9 mouse cellular contexts compared by ENCODE assay signal in genomic region chr11:65126566-65126965, GRCm38 (mm10). TPM values are rescaled to one million over a fixed set of nuclear protein-coding genes. Genes with fewer than 3 reads are reported as not detected.
DNase-seq lines count a peak whose midpoint lies in the region; ATAC-seq and TF ChIP-seq lines count a peak whose summit lies in the region.
"Had no signal": no experiment of that assay in that cellular context is flagged by ENCODE, and none has a peak within 500 bp of the region (broad histone marks: within the 10 kb centered on the region; RNA-seq: fewer than 3 reads in every experiment).

No protein-coding gene starts in this region.

- no peak overlapping the region for H3K4me3 ChIP-seq in gastrocnemius, adult 2 months
- no peak overlapping the region for H3K4me3 ChIP-seq in liver, embryonic 11.5 days (ENCODE audit: low read depth, low read length)

- intact Hi-C loops in gastrocnemius, adult 2 months (cut with DNase I) = no loop called here
- intact Hi-C loops in left cerebral cortex, postnatal 36 days (cut with DNase I) = no loop called here

- DNase-seq in gastrocnemius, adult 2 months = peak; percentile 25
- no peak for DNase-seq in gastrocnemius, adult 8-10 months (ENCODE audit: low spot score in 2 of 2)
- peak; percentile 29 for DNase-seq in Muller cell, postnatal 12 days (ENCODE audit: inconsistent ontology term)
- peak; percentile 59 for DNase-seq in kidney, adult 18-20 months
- DNase-seq in left cerebral cortex, postnatal 36 days (ENCODE audit: low spot score in 2 of 2) = peak; percentile 47 to 48
- no peak for DNase-seq in testis, postnatal 14 days (ENCODE audit: low spot score)
- DNase-seq in liver, embryonic 11.5 days (ENCODE audit: low spot score) = no peak

- no peaks in the 10 kb centered on the region for H3K9me3 ChIP-seq in liver, embryonic 11.5 days (ENCODE audit: control insufficient read depth, low read length)

- no peaks in the 10 kb centered on the region; the same call in 1 of the 2 replicates for H3K4me1 ChIP-seq in liver, embryonic 11.5 days (replicated peaks; ENCODE audit: control insufficient read depth, insufficient read depth, low read length)

- no peak overlapping the region for H3K27ac ChIP-seq in gastrocnemius, adult 2 months
- no peak overlapping the region for H3K27ac ChIP-seq in liver, embryonic 11.5 days (ENCODE audit: low read depth, low read length)

- 78% methylated on average over 9 of the region's 9 CpGs for WGBS in liver, embryonic 11.5 days

- TF ChIP-seq CTCF in gastrocnemius, adult 2 months (IDR thresholded peaks at IDR 0.05) = no peak

- no peak overlapping the region for H3K9ac ChIP-seq in liver, embryonic 11.5 days (ENCODE audit: low read depth, low read length)

- H3K4me2 ChIP-seq in liver, embryonic 11.5 days = no peak overlapping the region

- no peak for ATAC-seq in inflammation-experienced regulatory T-cells, adult 6 months
- ATAC-seq in liver, embryonic 11.5 days (replicated peaks; ENCODE audit: low FRiP score) = no peak

- no peaks in the 10 kb centered on the region for H3K36me3 ChIP-seq in liver, embryonic 11.5 days (ENCODE audit: control insufficient read depth, insufficient read depth, low read length)

- no peaks in the 10 kb centered on the region for H3K27me3 ChIP-seq in liver, embryonic 11.5 days (replicated peaks; ENCODE audit: control insufficient read depth, insufficient read depth, low read length)

RNA-seq across cellular contexts. Expression of gene 1700086D15Rik, which starts 33.1 kb away (rescaled TPM):
- total RNA-seq in gastrocnemius, adult 2 months (2021) = under 1 TPM in 1 of 2 experiments, not detected in 1; 0.23 TPM
- under 1 TPM in 1 of 4 experiments, not detected in 3; 0.22 TPM for total RNA-seq in gastrocnemius, adult 8-10 months (2022)
- total RNA-seq in left cerebral cortex, postnatal 36 days (2021) = 1 to 10 TPM; 2.1 to 3.7 TPM
- polyA plus RNA-seq in inflammation-experienced regulatory T-cells, adult 6 months (2017; shearing (Covaris generic)) = not detected
- not detected in 2 replicates for polyA plus RNA-seq in liver, embryonic 11.5 days (2014; fragmentation: Nextera tagmentation; extraction: Ambion mirVana)
- polyA plus RNA-seq: liver, adult 2 months had no signal

RNA-seq across cellular contexts. Expression of gene Arhgap44, which starts 36.2 kb away (rescaled TPM):
- total RNA-seq in gastrocnemius, adult 2 months (2021) = 10 to 100 TPM in 1 of 2 experiments, 1 to 10 TPM in 1; 8.5 to 11.7 TPM
- total RNA-seq in gastrocnemius, adult 8-10 months (2022) = 10 to 100 TPM in 3 of 4 experiments, 1 to 10 TPM in 1; 8.4 to 11.2 (median 10.9) TPM
- 100 to 1,000 TPM; 145 to 152 TPM for total RNA-seq in left cerebral cortex, postnatal 36 days (2021)
- polyA plus RNA-seq in inflammation-experienced regulatory T-cells, adult 6 months (2017; shearing (Covaris generic)) = under 1 TPM; 0.20 to 0.55 (median 0.26) TPM
- polyA plus RNA-seq in liver, embryonic 11.5 days (2014; fragmentation: Nextera tagmentation; extraction: Ambion mirVana) = 1.6 and 2.1 TPM in 2 replicates

Comparison
In these comparisons a context has a peak if more than half of its experiments do, and no peak if none do; other contexts are left out.
1. DNase-seq: peak in gastrocnemius, adult 2 months (single experiment), Muller cell, postnatal 12 days (single experiment), kidney, adult 18-20 months (single experiment) and left cerebral cortex, postnatal 36 days (2 of 2); none in gastrocnemius, adult 8-10 months (0 of 2), testis, postnatal 14 days (single experiment) and liver, embryonic 11.5 days (single experiment).
2. RNA of gene Arhgap44, which starts 36.2 kb away (total RNA-seq): 145 to 152 TPM in left cerebral cortex, postnatal 36 days; 8.5 to 11.7 TPM in gastrocnemius, adult 2 months and 8.4 to 11.2 TPM in gastrocnemius, adult 8-10 months; every median in the first group is over 10 times any median in the second.